16 mouse cellular contexts compared by ENCODE assay signal in the genomic region with DNA sequence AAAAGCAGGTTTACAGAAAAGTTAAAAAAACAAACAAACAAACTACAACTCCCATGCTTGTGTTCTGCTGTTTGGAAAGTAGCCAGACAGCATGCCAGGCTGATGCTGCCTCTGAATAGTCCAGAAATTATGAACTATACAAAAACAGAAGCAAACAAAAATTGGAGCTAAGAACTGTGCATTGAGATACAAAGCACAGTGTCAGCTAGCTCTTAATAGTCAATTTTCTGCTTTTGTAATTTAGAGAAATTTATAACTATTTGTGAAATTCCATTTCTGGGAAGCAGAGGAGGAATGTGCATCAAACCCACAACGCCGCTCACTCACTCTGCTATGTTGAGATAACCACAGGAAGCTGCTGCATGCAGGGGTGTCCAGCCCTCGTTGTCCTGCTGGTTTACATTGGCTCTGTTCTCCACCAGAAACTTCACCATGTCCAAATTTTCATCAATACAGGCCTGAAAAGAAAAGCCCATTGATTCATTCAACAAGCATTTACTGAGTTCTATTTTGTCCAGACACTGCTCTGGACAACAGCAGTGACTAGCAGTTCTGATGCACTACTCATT. TPM values are rescaled to one million over a fixed set of nuclear protein-coding genes. Genes with fewer than 3 reads are reported as not detected.
DNase-seq lines count a peak whose midpoint lies in the region; ATAC-seq lines count a peak whose summit lies in the region.
"Had no signal": no experiment of that assay in that cellular context is flagged by ENCODE, and none has a peak within 500 bp of the region (broad histone marks: within the 10 kb centered on the region; RNA-seq: fewer than 3 reads in every experiment).

No protein-coding gene starts in this region.

- peaks cover 19% of the 10 kb centered on the region for H3K4me1 ChIP-seq in heart, embryonic 12.5 days (replicated peaks)
- H3K4me1 ChIP-seq in kidney, embryonic 14.5 days (ENCODE audit: control insufficient read depth, insufficient read depth, low read length) = no peaks in the 10 kb centered on the region
- H3K4me1 ChIP-seq: neural tube, embryonic 13.5 days had no signal

- H3K9me3 ChIP-seq in heart, embryonic 12.5 days (replicated peaks) = no peaks in the 10 kb centered on the region
- H3K9me3 ChIP-seq in kidney, embryonic 14.5 days (ENCODE audit: control insufficient read depth, low read length) = no peaks in the 10 kb centered on the region
- H3K9me3 ChIP-seq: neural tube, embryonic 13.5 days had no signal

- peaks cover 8% of the 10 kb centered on the region; the same call in 1 of the 2 replicates for H3K36me3 ChIP-seq in heart, embryonic 12.5 days
- H3K36me3 ChIP-seq in kidney, embryonic 14.5 days (ENCODE audit: control insufficient read depth, insufficient read depth, low read length) = no peaks in the 10 kb centered on the region
- H3K36me3 ChIP-seq: neural tube, embryonic 13.5 days had no signal

- H3K9ac ChIP-seq in heart, embryonic 12.5 days = no peak overlapping the region
- no peak overlapping the region for H3K9ac ChIP-seq in kidney, embryonic 14.5 days (ENCODE audit: low read depth, low read length)
- H3K9ac ChIP-seq: hindbrain, embryonic 14.5 days; neural tube, embryonic 13.5 days had no signal

- 9% methylated on average over 3 of the region's 3 CpGs for WGBS in heart, embryonic 12.5 days
- 81% methylated on average over 3 of the region's 3 CpGs for WGBS in kidney, embryonic 14.5 days

- intact Hi-C loops in heart, postnatal 36 days (cut with DNase I) = no loop called here

- H3K4me3 ChIP-seq in heart, embryonic 12.5 days = no peak overlapping the region
- no peak overlapping the region for H3K4me3 ChIP-seq in kidney, embryonic 14.5 days (ENCODE audit: low read length)
- H3K4me3 ChIP-seq: neural tube, embryonic 13.5 days had no signal

- H3K27ac ChIP-seq in heart, embryonic 12.5 days (ENCODE audit: poor library complexity, severe bottlenecking) = peak overlapping the region; percentile 57
- H3K27ac ChIP-seq in kidney, embryonic 14.5 days (ENCODE audit: low read depth, low read length) = no peak overlapping the region
- H3K27ac ChIP-seq: hindbrain, embryonic 14.5 days; neural tube, embryonic 13.5 days had no signal

- no peak for DNase-seq in heart, postnatal 36 days
- DNase-seq in kidney, postnatal 10 days = peak; percentile 24
- DNase-seq in right cerebral cortex, adult 18-20 months = peak; percentile 17
- no peak for DNase-seq in right cerebral cortex, postnatal 14 days
- no peak for DNase-seq in adrenal gland, postnatal 4 days (ENCODE audit: low spot score in 2 of 2)
- DNase-seq: adrenal gland, postnatal 36 days; cerebellum, postnatal 14 days; gastrocnemius, postnatal 36 days; layer of hippocampus, adult 9-11 months; liver had no signal

- H3K4me2 ChIP-seq in heart, embryonic 12.5 days = no peak overlapping the region
- no peak overlapping the region for H3K4me2 ChIP-seq in kidney, embryonic 14.5 days (replicated peaks; ENCODE audit: low read depth, low read length)
- H3K4me2 ChIP-seq: hindbrain, embryonic 14.5 days; neural tube, embryonic 13.5 days had no signal

- H3K27me3 ChIP-seq in heart, embryonic 12.5 days (replicated peaks) = no peaks in the 10 kb centered on the region
- no peaks in the 10 kb centered on the region for H3K27me3 ChIP-seq in kidney, embryonic 14.5 days (ENCODE audit: control insufficient read depth, insufficient read depth, low read length)
- H3K27me3 ChIP-seq: neural tube, embryonic 13.5 days had no signal

- no peak for ATAC-seq in heart, embryonic 12.5 days (ENCODE audit: insufficient number of reproducible peaks, low FRiP score)
- no peak for ATAC-seq in kidney, embryonic 14.5 days (ENCODE audit: low FRiP score, low TSS enrichment)
- ATAC-seq: activated CD4-positive, CD25-positive, alpha-beta regulatory T cell, adult 4 months; intestine, embryonic 16.5 days had no signal

RNA-seq across cellular contexts. Expression of gene Ppp1r12b, which starts 53.6 kb away (rescaled TPM):
- 29.6 and 31.2 TPM in 2 replicates for polyA plus RNA-seq in heart, embryonic 12.5 days (2016; fragmentation: Nextera tagmentation; extraction: Ambion mirVana)
- 100 to 1,000 TPM; 150 to 160 TPM for total RNA-seq in heart, postnatal 36 days (2021)
- polyA plus RNA-seq in kidney, embryonic 14.5 days (2014; fragmentation: Nextera tagmentation; extraction: Ambion mirVana) = 4.8 and 7.6 TPM in 2 replicates
- total RNA-seq in adrenal gland, postnatal 4 days (2021) = 10 to 100 TPM; 19.7 to 22.1 TPM

Comparison
In these comparisons a context has a peak if more than half of its experiments do, and no peak if none do; other contexts are left out.
1. DNase-seq: peak in kidney, postnatal 10 days (single experiment) and right cerebral cortex, adult 18-20 months (single experiment); none in heart, postnatal 36 days (0 of 2), right cerebral cortex, postnatal 14 days (single experiment) and adrenal gland, postnatal 4 days (0 of 2).
2. RNA of gene Ppp1r12b, which starts 53.6 kb away (total RNA-seq): 150 to 160 TPM in heart, postnatal 36 days; 19.7 to 22.1 TPM in adrenal gland, postnatal 4 days; every median in the first group is over 4 times any median in the second.